Mouse (Mus musculus) midbrain, embryonic 12.5 days (tissue): Measurements from ENCODE around the gene Dppa4. TPM values are rescaled to one million over a fixed set of nuclear protein-coding genes. Genes with fewer than 3 reads are reported as not detected.

Experiments
- ATAC-seq: fragments of 200-750 bp; cut with Nextera tagmentation; 2 replicates; pipeline ENCODE4 v1.8.0; 2017; ENCODE audit warnings: low read depth, moderate TSS enrichment, moderate library complexity; ENCODE audit not compliant: low FRiP score
- H3K27ac ChIP-seq: fragments of 300-500 bp; sonication (generic); replicated peaks from 2 replicates; pipeline ENCODE4 v1.5.1; 2016; ENCODE audit warnings: mild to moderate bottlenecking
- H3K27me3 ChIP-seq: fragments of 300-500 bp; sonication (generic); 2 replicates; pipeline ENCODE4 v1.6.1; 2016; ENCODE audit warnings: mild to moderate bottlenecking
- H3K36me3 ChIP-seq: fragments of 300-500 bp; sonication (generic); 2 replicates; pipeline ENCODE4 v1.6.1; 2016
- H3K4me1 ChIP-seq: fragments of 300-500 bp; sonication (generic); 2 replicates; pipeline ENCODE4 v1.6.1; 2016
- H3K4me2 ChIP-seq: fragments of 300-500 bp; sonication (generic); replicated peaks from 2 replicates; pipeline ENCODE4 v1.6.1; 2016; ENCODE audit warnings: mild to moderate bottlenecking, moderate library complexity
- H3K4me3 ChIP-seq: fragments of 300-500 bp; sonication (generic); 2 replicates; pipeline ENCODE4 v1.5.1; 2016; ENCODE audit warnings: mild to moderate bottlenecking
- H3K9ac ChIP-seq: fragments of 300-500 bp; sonication (generic); replicated peaks from 2 replicates; pipeline ENCODE4 v1.6.1; 2016; ENCODE audit warnings: mild to moderate bottlenecking, moderate library complexity
- H3K9me3 ChIP-seq: fragments of 300-500 bp; sonication (generic); 2 replicates; pipeline ENCODE4 v1.6.1; 2016; ENCODE audit warnings: mild to moderate bottlenecking
- WGBS: fragments of 180-500 bp; shearing (Covaris S2); methylation state at CpG from one replicate; pipeline ENCODE4 v1.1.7; 2016; 5-methylcytosine and 5-hydroxymethylcytosine counted together
- polyA plus RNA-seq: library from polyadenylated mRNA; unstranded; fragments of >200 nt; fragmentation: Nextera tagmentation; extraction: Ambion mirVana; gene quantifications from 2 replicates; pipeline ENCODE4 v1.2.1, GENCODE M21; 2016

The Dppa4 gene
- polyA plus RNA-seq, 1 experiment from 2014 or later: not detected

DNA sequence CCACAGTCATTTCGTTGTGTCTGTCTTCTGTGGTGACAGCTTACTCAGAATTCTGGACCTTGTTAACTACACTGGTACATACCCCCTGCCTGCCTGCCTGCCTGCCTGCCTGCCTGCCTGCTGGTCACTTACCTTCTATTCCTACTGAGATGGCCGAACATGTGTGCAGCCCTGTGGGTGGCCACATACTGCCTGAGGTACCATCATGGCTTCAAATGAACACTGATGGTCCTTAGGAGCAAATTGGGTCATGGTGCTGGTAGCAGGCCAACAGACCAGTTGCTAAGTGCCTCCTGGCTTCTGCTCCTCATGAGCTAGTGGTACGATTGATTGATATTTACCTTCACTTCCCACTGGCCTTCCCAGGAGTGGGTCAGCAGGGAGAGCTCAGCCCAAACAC is 48.3 kb downstream of the Dppa4 start:
- Histone ChIP-seq H3K4me2 (no peak overlapping the region), H3K27me3 (no peaks in the 10 kb centered on the region), H3K4me3 (no peak overlapping the region), H3K9ac (no peak overlapping the region), H3K4me1 (no peaks in the 10 kb centered on the region), H3K27ac (no peak overlapping the region), H3K36me3 (no peaks in the 10 kb centered on the region), H3K9me3 (no peaks in the 10 kb centered on the region)
- ATAC-seq: no peak
- 87% methylated on average over 3 of the region's 3 CpGs for WGBS

GRCm38 (mm10) chr16:48335326-48335725 is 51.8 kb downstream of the Dppa4 start:
- 91% methylated on average over 4 of the region's 4 CpGs for WGBS
- ATAC-seq: no peak
- H3K9ac ChIP-seq: no peak overlapping the region
- H3K4me1 ChIP-seq: no peaks in the 10 kb centered on the region
- H3K36me3 ChIP-seq: no peaks in the 10 kb centered on the region
- no peak overlapping the region for H3K27ac ChIP-seq
- no peaks in the 10 kb centered on the region for H3K27me3 ChIP-seq
- H3K4me2 ChIP-seq: no peak overlapping the region
- H3K4me3 ChIP-seq: no peak overlapping the region
- no peaks in the 10 kb centered on the region for H3K9me3 ChIP-seq

Other genes starting within 250 kb of the Dppa4 start
- not detected in 2 replicates for gene Dppa2, start 20.2 kb downstream of the Dppa4 start, polyA plus RNA-seq
- not detected in 2 replicates for gene Gm5485, start 128.7 kb downstream of the Dppa4 start, polyA plus RNA-seq
- gene Morc1, start 147.5 kb downstream of the Dppa4 start, polyA plus RNA-seq: 0.12 TPM in 1 of 2 replicates, not detected in the other